Mouse (Mus musculus) kidney, adult 10 weeks (tissue): ENCODE results near the gene Zfhx2. TPM values are rescaled to one million over a fixed set of nuclear protein-coding genes. Genes with fewer than 3 reads are reported as not detected.

ENCODE experiments used
- polyA plus RNA-seq: library from polyadenylated mRNA; stranded (reverse); fragments of 350-450 nt; fragmentation: Illumina TruSeq; extraction: RNeasy Lipid Tissue Mini Kit (QIAGEN cat#74804); gene quantifications from one replicate; pipeline ENCODE4 v1.2.3, GENCODE M21; 2014; ENCODE audit warnings: low read depth, low replicate concordance

The Zfhx2 gene
- polyA plus RNA-seq, result 0.36 TPM

GRCm38 (mm10) chr14:55092011-55092577, at the start of gene Zfhx2:
TSS of gene Zfhx2 (minus strand) at chr14:55092324.

DNA sequence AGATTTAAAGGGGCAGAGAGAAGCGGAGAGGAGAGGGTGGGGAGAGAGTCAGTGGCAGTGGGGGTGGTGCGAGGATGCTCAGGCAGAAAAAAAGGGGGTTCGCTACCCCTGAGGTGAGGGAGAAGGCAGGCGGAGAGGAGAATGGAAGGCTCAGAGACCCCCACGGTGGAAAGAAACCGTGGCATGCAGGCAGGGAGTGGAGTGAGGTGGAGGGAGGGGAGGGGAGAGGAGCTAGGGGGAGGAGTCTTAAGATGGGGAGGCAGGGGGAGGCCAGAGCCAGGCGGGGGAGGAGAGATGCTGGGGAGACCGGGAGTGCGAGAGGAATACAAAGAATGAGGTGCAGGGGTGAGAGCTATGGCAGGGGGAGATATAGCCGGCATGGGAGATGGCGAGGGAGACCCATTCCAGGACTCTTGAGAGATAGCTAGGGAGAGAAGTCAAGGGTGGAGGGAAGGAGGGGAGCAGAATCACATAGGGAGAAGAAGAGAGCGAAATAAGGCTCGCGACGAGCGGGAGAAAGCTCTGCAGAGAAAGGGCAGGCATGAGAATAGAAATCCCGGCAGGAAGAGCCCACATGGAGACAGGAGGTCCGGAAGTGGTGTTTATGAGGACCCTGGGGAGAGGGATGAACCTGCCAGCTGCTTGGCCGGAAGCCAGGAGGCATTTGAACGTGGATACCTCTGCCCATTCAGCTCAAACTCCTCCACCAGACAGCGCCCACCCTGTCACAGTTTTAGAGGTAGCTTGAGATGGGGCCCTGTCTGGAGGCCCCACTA, 24.5 kb upstream of the Zfhx2 start, which contains the start of gene Jph4:
Jph4 (minus strand) TSS at position 511 of the 776 bp plus-strand sequence.

DNA sequence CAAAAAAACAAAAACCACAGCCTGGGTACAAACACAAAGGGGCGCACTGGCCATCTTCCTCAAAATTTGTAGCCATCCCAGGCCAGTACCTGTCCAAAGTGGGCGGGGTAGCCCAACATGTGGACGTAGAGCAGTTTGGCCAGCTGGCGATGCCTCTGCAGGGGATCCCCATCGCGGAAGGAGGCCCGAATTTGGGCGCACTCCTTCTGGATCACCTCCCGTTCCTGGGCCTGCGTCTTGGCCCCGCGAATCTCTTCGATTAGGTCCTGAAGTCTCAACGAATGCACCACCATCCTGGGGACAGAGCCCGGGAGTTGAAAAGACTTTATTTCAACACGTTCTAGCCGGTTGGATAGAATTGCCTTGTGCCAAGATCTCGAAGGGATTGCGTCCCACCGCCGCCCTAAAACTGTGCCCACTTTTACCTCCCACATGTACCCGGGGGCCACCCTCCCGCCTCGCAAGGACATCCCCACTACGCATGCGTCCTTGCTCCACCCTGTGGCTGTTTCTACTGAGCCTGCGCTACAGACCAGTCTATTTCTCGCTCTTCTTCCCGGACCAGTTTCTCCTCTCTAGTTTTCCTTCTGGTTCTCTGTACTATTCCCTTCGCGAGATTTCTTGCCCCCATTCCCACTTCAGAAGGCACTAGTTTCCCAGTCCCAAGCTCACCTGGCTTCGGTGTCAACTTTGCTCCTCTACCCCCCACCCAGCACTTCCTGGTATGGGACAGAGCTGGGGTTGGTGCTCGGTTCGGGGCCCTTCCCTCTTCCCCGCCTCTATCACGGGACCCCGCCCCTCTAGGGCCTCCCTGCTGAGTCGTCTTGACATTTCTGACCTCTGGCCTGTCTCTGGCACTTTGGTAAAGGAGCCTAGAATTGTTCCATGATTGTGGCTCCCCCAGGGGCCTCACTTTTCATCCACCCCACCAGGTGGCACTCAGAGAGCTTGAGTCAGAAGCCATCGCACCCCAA, 14.0 kb upstream of the Zfhx2 start, which contains the start of gene Ap1g2:
Ap1g2 (minus strand) TSS at position 758 of the 974 bp plus-strand sequence.

GRCm38 (mm10) chr14:55094704-55095231, 2.6 kb upstream of the Zfhx2 start, which contains the start of gene Thtpa:
TSS of gene Thtpa (plus strand) at chr14:55094784.

DNA sequence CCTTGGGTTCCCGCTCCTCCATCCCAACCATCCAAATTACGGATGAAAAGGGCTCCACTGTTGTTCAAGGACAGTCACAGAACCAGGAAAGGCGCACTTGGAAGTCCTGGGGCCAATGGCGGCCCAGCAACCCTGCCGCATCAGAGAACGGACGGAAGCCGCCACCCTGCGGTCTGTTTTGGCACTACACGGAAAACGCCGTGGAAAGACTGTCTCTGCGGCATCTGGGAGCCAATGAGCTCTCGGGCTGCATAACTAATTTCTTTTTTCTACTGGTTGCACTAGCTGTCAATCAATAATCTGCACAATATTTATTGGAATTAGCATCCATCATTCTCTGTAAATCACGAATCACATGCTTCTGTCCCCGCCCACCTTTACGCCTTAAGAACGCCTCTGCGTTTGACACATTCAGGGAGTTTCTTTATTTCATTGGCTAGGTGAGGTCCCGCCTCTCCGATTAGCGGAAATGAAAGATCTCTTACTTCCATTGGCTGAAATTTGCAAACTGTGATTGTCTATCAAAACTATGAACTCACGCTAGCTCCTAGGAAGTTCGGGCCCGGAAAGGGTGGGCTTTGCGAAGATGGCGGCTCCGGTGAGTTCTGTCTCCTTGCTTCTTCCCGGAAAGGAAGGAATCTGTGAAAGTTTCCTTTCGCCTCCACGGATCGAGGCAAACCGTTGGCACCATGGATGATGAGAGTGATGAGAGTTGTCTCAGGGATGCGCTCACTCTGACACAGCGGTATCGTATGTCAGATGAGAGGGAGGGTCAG, 76.9 kb downstream of the Zfhx2 start, which contains the start of gene Ngdn:
Ngdn (plus strand) TSS at position 464 of the 776 bp plus-strand sequence.

Other genes with a start within 250 kb of the Zfhx2 start
- 14.8 TPM for gene Homez, start 221.4 kb downstream of the Zfhx2 start, polyA plus RNA-seq
- gene Ppp1r3e, start 214.8 kb downstream of the Zfhx2 start, polyA plus RNA-seq, result 11.4 TPM
- gene Bcl2l2, start 208.9 kb downstream of the Zfhx2 start, polyA plus RNA-seq, result 15.8 TPM
- gene Gm20521, start 208.9 kb downstream of the Zfhx2 start, polyA plus RNA-seq, result not detected
- 28.3 TPM for gene Pabpn1, start 199.8 kb downstream of the Zfhx2 start, polyA plus RNA-seq
- gene Slc22a17, start 179.2 kb downstream of the Zfhx2 start, polyA plus RNA-seq, result 0.40 TPM
- gene Efs, start 166.2 kb downstream of the Zfhx2 start, polyA plus RNA-seq, result not detected
- gene Il25, start 159.6 kb downstream of the Zfhx2 start, polyA plus RNA-seq, result not detected
- gene Cmtm5, start 156.1 kb downstream of the Zfhx2 start, polyA plus RNA-seq, result not detected
- gene Myh6, start 125.4 kb downstream of the Zfhx2 start, polyA plus RNA-seq, result not detected
- not detected for gene Gm17428, start 115.4 kb downstream of the Zfhx2 start, polyA plus RNA-seq
- gene Myh7, start 97.7 kb downstream of the Zfhx2 start, polyA plus RNA-seq, result not detected
- gene Ngdn, start 76.9 kb downstream of the Zfhx2 start, polyA plus RNA-seq, result 2.6 TPM
- 9.5 TPM for gene Thtpa, start 2.5 kb upstream of the Zfhx2 start, polyA plus RNA-seq
- 3.4 TPM for gene Ap1g2, start 14.3 kb upstream of the Zfhx2 start, polyA plus RNA-seq
- gene Jph4, start 24.6 kb upstream of the Zfhx2 start, polyA plus RNA-seq, result not detected
- gene Dhrs2, start 129.7 kb upstream of the Zfhx2 start, polyA plus RNA-seq, result not detected